Mouse (Mus musculus): ENCODE measurements at regions not wholly inside any gene's neighbourhood (a gene's known extent, or its start where the extent isn't known, plus 50 kb on each side); places are given as distances from the start of the nearest gene placed in this dataset.

- TF ChIP-seq POLR2A (IDR thresholded peaks at IDR 0.05; ENCODE audit: control insufficient read depth, low read depth, low read length) (no peak), CTCF (IDR thresholded peaks at IDR 0.05; ENCODE audit: control insufficient read depth, insufficient read depth, insufficient replicate concordance, low read depth, low read length) (no peak)
Measured at GRCm38 (mm10) chr16:86366197-86366596, 464.6 kb upstream of the Adamts5 start.
